Mouse (Mus musculus) layer of hippocampus, postnatal 25 days (tissue): ENCODE data around the gene Kcnb1. TPM values are rescaled to one million over a fixed set of nuclear protein-coding genes. Genes with fewer than 3 reads are reported as not detected.

Experiments used
- DNase-seq, 2 experiments: peaks; one replicate each; pipeline ENCODE4 v3.0.0; 2022; ENCODE audit warnings: mixed read lengths in 2 of 2, low spot score in 1 of 2; ENCODE audit errors: extremely low spot score in 1 of 2
- total RNA-seq, 2 experiments: library from RNA; stranded (reverse); gene quantifications; 2 replicates each; pipeline ENCODE4 v1.2.3; 2021

Gene Kcnb1
- 100 to 1,000 TPM in 1 of 2 experiments, 10 to 100 TPM in 1; 86.5 to 103 TPM for total RNA-seq

DNA sequence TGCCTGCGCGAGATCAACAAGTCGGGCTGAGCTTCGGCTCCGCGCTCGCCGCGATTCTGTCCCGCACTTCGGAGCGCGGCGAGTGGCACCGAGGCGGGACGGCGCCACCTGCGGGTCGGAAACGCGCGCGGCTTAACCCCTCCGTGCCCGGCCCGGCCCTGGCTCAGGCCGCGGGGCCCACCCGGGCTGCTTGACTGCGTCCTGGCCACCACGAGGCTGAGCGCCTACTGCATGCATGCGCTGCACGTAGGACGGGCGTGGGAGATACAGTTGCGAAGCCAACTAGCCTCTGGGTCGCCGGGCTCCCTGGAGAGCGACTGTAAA is at the start of gene Kcnb1:
TSS of gene Kcnb1 (minus strand) at position 80 of the 324 bp plus-strand sequence.
- peak; percentile 84 to 86 for DNase-seq

DNA sequence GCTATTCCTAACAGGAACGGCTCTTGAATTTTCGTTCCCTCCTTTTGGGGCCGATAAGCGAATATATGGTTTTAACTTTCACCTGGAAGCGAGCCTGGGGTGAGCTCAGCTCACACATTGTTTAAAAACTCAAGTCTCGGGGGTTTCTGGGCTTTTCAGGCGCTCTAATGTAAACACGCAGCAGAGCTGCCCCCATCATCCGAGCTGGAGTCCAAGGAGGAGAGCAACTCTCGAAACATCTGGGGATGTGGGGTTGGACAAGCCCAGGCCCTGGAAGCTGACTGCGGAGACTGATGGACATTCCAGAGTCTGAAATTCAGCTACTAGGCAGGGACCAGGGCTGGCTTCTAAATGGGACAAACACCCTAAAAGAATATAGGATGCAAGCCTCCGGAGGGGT is 49.3 kb upstream of the Kcnb1 start:
- DNase-seq: no peak

DNA sequence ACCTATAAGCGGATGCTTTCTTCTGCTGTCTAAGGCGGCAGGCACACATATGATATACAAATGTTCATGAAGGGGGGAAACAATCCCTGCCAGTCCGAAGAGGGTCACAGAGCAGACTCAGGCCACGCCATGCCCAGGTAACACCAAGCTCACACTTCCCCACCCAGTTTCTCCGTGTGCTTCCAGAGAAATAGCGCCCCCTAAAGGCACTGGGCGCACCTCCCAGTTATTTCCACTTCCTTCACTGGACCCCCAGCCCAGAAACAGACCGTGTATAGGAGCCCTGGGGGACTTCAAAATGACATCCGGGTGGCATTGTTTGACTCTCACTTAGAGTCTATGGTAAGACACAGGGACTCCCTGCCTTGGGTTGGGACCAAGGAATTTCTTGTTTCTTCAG is 47.3 kb upstream of the Kcnb1 start:
- DNase-seq: no peak

DNA sequence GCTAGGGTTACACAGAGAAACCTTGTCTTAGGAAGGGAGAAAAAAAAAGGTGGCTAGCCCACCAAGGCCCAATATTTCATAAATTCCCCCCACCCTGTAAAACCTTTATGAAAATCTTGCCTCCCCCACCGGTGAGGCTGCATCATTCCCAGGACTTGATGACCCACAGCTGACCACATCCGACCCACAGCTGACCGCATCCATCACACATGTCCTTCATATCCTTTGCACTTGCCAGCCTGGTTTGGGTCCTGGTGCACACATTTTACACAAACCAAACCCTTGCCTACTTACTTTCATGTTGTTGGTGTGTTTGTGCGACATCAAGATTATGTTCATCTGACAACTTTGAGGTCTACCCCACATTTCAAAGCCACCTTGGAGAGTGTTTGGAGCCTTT is 46.2 kb upstream of the Kcnb1 start:
- DNase-seq: no peak

DNA sequence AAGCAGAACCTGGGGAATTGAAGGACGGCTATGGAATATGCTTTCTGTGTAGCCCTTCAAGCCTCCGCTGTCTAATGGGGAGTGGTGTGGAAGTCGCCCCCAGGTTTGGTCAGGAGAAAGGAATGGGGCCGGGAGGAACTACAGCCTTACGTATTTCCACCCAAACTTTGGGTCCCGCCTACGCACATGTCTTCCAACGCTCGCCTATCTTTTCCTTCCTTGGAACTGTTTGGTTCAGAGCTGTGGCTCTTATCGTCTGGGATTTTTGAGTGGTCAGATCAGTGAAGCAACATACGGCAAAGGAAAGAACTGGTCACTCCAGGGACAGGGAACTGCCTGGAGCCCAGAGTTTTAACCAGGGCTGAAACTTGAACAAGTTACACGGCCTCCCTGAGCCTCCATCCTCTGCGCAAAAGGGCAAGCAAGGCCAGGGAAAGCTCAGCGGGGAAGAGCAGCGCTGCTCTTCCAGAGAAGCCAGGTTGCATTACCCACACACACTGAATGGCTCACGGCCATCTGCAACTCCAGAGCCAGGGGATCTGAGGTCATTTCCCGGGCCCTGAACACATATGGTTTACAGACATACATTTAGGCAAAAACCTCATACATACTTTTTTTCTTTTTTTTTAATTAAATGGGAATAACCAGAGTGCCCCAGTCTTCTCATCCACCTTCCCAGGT is 45.5 kb upstream of the Kcnb1 start:
- DNase-seq: no peak

DNA sequence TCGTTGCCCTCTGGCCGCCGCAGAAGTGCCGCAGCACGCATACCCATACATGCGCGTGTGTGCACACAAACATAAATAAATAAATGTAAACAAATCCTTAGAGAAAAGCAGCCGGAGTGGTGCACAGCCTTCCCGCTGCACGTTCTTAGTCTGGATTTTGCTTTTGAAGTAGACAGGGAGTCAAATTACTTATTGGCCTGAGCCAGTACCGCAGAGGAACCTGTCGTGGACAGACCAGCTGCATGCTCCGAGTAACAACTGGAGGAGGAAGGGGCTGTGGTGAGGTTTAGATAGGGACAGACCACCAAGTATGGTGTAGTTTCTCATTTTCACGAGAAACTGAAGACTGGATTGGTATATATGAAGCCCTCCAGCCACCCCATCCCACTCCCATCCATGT is 43.8 kb upstream of the Kcnb1 start:
- DNase-seq: no peak

- no peak for DNase-seq
Measured at GRCm38 (mm10) chr2:167233009-167233335, 43.0 kb upstream of the Kcnb1 start.

DNA sequence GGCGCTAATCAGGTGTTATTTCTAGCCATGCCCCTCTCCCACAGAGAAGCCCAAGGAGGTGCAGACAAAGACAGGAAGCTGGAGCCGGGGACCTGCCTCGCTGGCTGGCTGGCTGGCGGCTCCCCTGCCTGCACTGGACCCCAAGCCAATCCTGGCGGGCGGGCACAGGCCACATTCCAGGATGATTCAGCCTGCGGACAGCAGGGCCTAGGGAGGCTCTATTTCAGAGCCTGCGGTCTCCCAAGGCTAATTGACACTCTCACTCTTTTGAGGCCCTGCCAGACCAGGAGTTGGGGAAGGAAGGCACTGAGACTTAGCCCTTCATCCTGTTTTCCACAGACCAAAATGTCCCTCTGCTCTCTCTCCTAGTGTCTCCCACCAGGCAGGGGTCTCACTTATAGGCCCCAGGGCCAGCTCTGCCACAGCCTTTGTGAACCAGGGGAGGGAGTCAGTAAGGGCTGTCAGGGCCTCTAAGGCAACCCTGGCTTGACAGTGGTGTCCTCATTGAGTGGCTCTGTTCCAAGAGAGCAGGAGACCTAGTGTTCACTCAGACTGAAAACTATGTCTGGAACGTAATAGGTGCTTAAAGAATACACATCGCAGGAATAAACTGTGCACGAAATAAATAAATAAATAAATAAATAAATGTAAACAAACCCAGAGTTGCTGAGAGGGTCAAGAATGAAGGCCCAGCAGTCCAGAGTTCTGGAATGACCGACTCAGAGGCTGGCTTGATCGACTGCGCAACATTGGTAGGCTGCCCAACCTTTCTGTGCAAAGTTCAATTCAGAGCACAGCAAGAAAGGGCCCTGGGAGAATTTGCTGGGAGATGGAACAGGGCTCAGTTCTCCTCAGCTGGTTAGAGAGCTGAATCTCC is 42.4 kb upstream of the Kcnb1 start:
- DNase-seq: no peak

- DNase-seq: no peak
Measured at GRCm38 (mm10) chr2:167230554-167230953, 40.6 kb upstream of the Kcnb1 start.

GRCm38 (mm10) chr2:167224937-167225336 is 35.0 kb upstream of the Kcnb1 start:
- no peak for DNase-seq

GRCm38 (mm10) chr2:167224194-167224593 is 34.2 kb upstream of the Kcnb1 start:
- DNase-seq: no peak

- DNase-seq: peak; percentile 55 to 67
Measured at GRCm38 (mm10) chr2:167222152-167222551, 32.2 kb upstream of the Kcnb1 start.

GRCm38 (mm10) chr2:167221159-167221845 is 31.3 kb upstream of the Kcnb1 start:
- DNase-seq: no peak

DNA sequence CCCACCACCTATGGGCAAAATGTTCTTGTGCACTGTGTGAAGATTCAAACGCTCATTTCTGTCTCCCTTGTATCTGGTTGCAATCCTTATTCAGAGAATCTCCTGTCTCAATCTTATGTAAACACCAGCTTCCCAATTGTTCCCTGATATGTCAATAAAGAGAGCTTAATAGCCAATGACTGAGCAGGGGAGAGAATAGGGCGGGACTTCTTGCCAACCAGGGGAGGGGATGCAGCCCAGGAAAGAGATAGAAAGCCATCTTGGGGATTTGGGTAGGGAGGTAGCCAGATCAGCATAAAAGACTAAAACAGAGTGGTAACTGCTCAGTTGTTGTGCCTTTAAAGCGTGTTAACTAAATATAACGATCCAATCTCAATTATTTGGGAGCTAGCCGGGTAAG is 30.8 kb upstream of the Kcnb1 start:
- no peak for DNase-seq

GRCm38 (mm10) chr2:167219154-167219775 is 29.3 kb upstream of the Kcnb1 start:
- DNase-seq: peak; percentile 79 to 98

- DNase-seq: no peak
Measured at GRCm38 (mm10) chr2:167213666-167214065, 23.7 kb upstream of the Kcnb1 start.

- DNase-seq: no peak
Measured at GRCm38 (mm10) chr2:167213076-167213475, 23.1 kb upstream of the Kcnb1 start.

- DNase-seq: no peak
Measured at GRCm38 (mm10) chr2:167212551-167212950, 22.6 kb upstream of the Kcnb1 start.

DNA sequence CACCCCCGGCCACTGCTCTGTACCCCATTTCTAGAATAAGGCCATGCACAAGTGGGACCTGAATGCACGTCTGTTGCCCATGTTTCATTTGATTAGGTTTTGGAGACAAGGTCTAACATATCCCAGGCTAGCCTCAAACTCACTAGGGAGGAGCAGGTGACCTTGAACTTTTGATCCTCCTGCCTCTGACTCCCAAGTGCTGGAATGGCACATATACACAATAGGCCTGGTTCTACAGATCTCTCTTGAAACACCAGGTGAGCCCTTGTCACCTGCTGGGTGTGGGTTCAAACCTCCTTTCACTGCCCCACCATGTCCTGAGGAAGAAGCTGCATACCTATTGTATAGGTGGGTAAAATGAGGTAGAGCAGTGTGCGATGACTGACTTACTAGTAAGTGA is 22.1 kb upstream of the Kcnb1 start:
- no peak for DNase-seq

DNA sequence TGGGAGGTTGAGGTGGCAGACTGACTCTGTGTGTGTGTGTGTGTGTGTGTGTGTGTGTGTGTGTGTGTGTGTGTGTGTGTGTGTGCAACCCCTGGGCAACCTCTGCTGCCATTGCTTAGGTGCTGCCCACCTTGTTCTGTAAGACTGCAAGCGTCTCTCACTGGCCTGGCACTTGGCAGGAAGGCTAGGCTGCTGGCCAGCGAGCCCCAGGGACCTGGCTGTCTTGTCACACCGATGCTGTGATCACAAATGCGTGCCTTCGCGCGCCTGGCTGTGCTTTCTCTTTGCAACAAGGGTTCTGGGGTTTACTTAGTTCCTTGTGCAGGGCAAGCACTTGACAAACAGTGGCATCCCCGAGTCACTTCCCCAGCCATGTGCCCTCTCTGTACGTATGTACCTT is 19.9 kb upstream of the Kcnb1 start:
- no peak for DNase-seq

- no peak for DNase-seq
Measured at GRCm38 (mm10) chr2:167208984-167209383, 19.0 kb upstream of the Kcnb1 start.
